Mouse (Mus musculus): ENCODE measurements around the gene Pdcd1. TPM values are rescaled to one million over a fixed set of nuclear protein-coding genes. Genes with fewer than 3 reads are reported as not detected.

Gene Pdcd1
- polyA plus RNA-seq (2015; fragmentation: Nextera tagmentation; extraction: Ambion mirVana) = 0.12 TPM in 1 of 2 replicates, not detected in the other

- 49% methylated on average over 6 of the region's 6 CpGs for WGBS (ENCODE audit: insufficient replicate concordance)
- H3K9ac ChIP-seq (ENCODE audit: low read depth, low read length) = no peak within 1 kb of the TSS
- H3K27me3 ChIP-seq (ENCODE audit: control insufficient read depth, insufficient read depth, low read depth, low read length) = no peaks in the 10 kb centered on the region
- no peaks in the 10 kb centered on the region for H3K9me3 ChIP-seq (replicated peaks; ENCODE audit: control insufficient read depth, low read length)
- H3K36me3 ChIP-seq (ENCODE audit: control insufficient read depth, insufficient read depth) = no peaks in the 10 kb centered on the region
- H3K4me2 ChIP-seq (ENCODE audit: low read depth, low read length) = no peak within 1 kb of the TSS
- no peak within 1 kb of the TSS for H3K27ac ChIP-seq (ENCODE audit: low read length)
- no peaks in the 10 kb centered on the region for H3K4me1 ChIP-seq (ENCODE audit: control insufficient read depth, low read depth, low read length)
- H3K4me3 ChIP-seq (ENCODE audit: low read depth, low read length) = no peak within 1 kb of the TSS
- ATAC-seq (ENCODE audit: low read depth) = no peak
These were observed at the start of gene Pdcd1 for GRCm38 (mm10) chr1:94052373-94052772. Gene Pdcd1 (minus strand): TSS chr1:94052553.

GRCm38 (mm10) chr1:94091788-94092187 lies 39.4 kb upstream of the Pdcd1 start:
- H3K27ac ChIP-seq (ENCODE audit: low read length) = no peak overlapping the region
- no peak overlapping the region for H3K4me2 ChIP-seq (ENCODE audit: low read depth, low read length)
- ATAC-seq (ENCODE audit: low read depth) = no peak
- H3K9me3 ChIP-seq (replicated peaks; ENCODE audit: control insufficient read depth, low read length) = no peaks in the 10 kb centered on the region
- 21% methylated on average over 1 of the region's 1 CpGs for WGBS (ENCODE audit: insufficient replicate concordance)
- no peak overlapping the region for H3K4me3 ChIP-seq (ENCODE audit: low read depth, low read length)
- H3K4me1 ChIP-seq (ENCODE audit: control insufficient read depth, low read depth, low read length) = no peaks in the 10 kb centered on the region
- no peaks in the 10 kb centered on the region for H3K36me3 ChIP-seq (ENCODE audit: control insufficient read depth, insufficient read depth)
- no peaks in the 10 kb centered on the region for H3K27me3 ChIP-seq (ENCODE audit: control insufficient read depth, insufficient read depth, low read depth, low read length)
- no peak overlapping the region for H3K9ac ChIP-seq (ENCODE audit: low read depth, low read length)

- 62% methylated on average over 5 of the region's 5 CpGs for WGBS (ENCODE audit: insufficient replicate concordance)
- H3K9ac ChIP-seq (ENCODE audit: low read depth, low read length) = no peak overlapping the region
- no peak for ATAC-seq (ENCODE audit: low read depth)
- no peak overlapping the region for H3K4me2 ChIP-seq (ENCODE audit: low read depth, low read length)
- no peaks in the 10 kb centered on the region for H3K27me3 ChIP-seq (ENCODE audit: control insufficient read depth, insufficient read depth, low read depth, low read length)
- no peak overlapping the region for H3K27ac ChIP-seq (ENCODE audit: low read length)
- no peaks in the 10 kb centered on the region for H3K4me1 ChIP-seq (ENCODE audit: control insufficient read depth, low read depth, low read length)
- H3K36me3 ChIP-seq (ENCODE audit: control insufficient read depth, insufficient read depth) = no peaks in the 10 kb centered on the region
- H3K9me3 ChIP-seq (replicated peaks; ENCODE audit: control insufficient read depth, low read length) = no peaks in the 10 kb centered on the region
- H3K4me3 ChIP-seq (ENCODE audit: low read depth, low read length) = no peak overlapping the region
These were observed 34.1 kb upstream of the Pdcd1 start for GRCm38 (mm10) chr1:94086311-94086898.

GRCm38 (mm10) chr1:94085324-94086105 lies 33.2 kb upstream of the Pdcd1 start:
- Histone ChIP-seq H3K36me3 (ENCODE audit: control insufficient read depth, insufficient read depth) (no peaks in the 10 kb centered on the region), H3K9me3 (replicated peaks; ENCODE audit: control insufficient read depth, low read length) (no peaks in the 10 kb centered on the region), H3K9ac (ENCODE audit: low read depth, low read length) (no peak overlapping the region), H3K4me1 (ENCODE audit: control insufficient read depth, low read depth, low read length) (no peaks in the 10 kb centered on the region), H3K4me3 (ENCODE audit: low read depth, low read length) (no peak overlapping the region), H3K27me3 (ENCODE audit: control insufficient read depth, insufficient read depth, low read depth, low read length) (no peaks in the 10 kb centered on the region), H3K27ac (ENCODE audit: low read length) (no peak overlapping the region), H3K4me2 (ENCODE audit: low read depth, low read length) (no peak overlapping the region)
- WGBS (ENCODE audit: insufficient replicate concordance) = 56% methylated on average over 5 of the region's 5 CpGs
- ATAC-seq (ENCODE audit: low read depth) = no peak

GRCm38 (mm10) chr1:94081761-94082160 lies 29.4 kb upstream of the Pdcd1 start:
- Histone ChIP-seq H3K27ac (ENCODE audit: low read length) (no peak overlapping the region), H3K4me2 (ENCODE audit: low read depth, low read length) (no peak overlapping the region), H3K4me3 (ENCODE audit: low read depth, low read length) (no peak overlapping the region), H3K9ac (ENCODE audit: low read depth, low read length) (no peak overlapping the region), H3K36me3 (ENCODE audit: control insufficient read depth, insufficient read depth) (no peaks in the 10 kb centered on the region), H3K27me3 (ENCODE audit: control insufficient read depth, insufficient read depth, low read depth, low read length) (no peaks in the 10 kb centered on the region), H3K4me1 (ENCODE audit: control insufficient read depth, low read depth, low read length) (no peaks in the 10 kb centered on the region), H3K9me3 (replicated peaks; ENCODE audit: control insufficient read depth, low read length) (no peaks in the 10 kb centered on the region)
- 64% methylated on average over 6 of the region's 6 CpGs for WGBS (ENCODE audit: insufficient replicate concordance)
- no peak for ATAC-seq (ENCODE audit: low read depth)

GRCm38 (mm10) chr1:94081191-94081590 lies 28.8 kb upstream of the Pdcd1 start:
- Histone ChIP-seq H3K4me1 (ENCODE audit: control insufficient read depth, low read depth, low read length) (no peaks in the 10 kb centered on the region), H3K4me2 (ENCODE audit: low read depth, low read length) (no peak overlapping the region), H3K27me3 (ENCODE audit: control insufficient read depth, insufficient read depth, low read depth, low read length) (no peaks in the 10 kb centered on the region), H3K36me3 (ENCODE audit: control insufficient read depth, insufficient read depth) (no peaks in the 10 kb centered on the region), H3K9me3 (replicated peaks; ENCODE audit: control insufficient read depth, low read length) (no peaks in the 10 kb centered on the region), H3K27ac (ENCODE audit: low read length) (no peak overlapping the region), H3K4me3 (ENCODE audit: low read depth, low read length) (no peak overlapping the region), H3K9ac (ENCODE audit: low read depth, low read length) (no peak overlapping the region)
- no peak for ATAC-seq (ENCODE audit: low read depth)
- 50% methylated on average over 11 of the region's 11 CpGs for WGBS (ENCODE audit: insufficient replicate concordance)

GRCm38 (mm10) chr1:94080718-94081117 lies 28.4 kb upstream of the Pdcd1 start:
- ATAC-seq (ENCODE audit: low read depth) = no peak
- no peak overlapping the region for H3K4me3 ChIP-seq (ENCODE audit: low read depth, low read length)
- H3K9me3 ChIP-seq (replicated peaks; ENCODE audit: control insufficient read depth, low read length) = no peaks in the 10 kb centered on the region
- H3K9ac ChIP-seq (ENCODE audit: low read depth, low read length) = no peak overlapping the region
- no peaks in the 10 kb centered on the region for H3K27me3 ChIP-seq (ENCODE audit: control insufficient read depth, insufficient read depth, low read depth, low read length)
- no peaks in the 10 kb centered on the region for H3K36me3 ChIP-seq (ENCODE audit: control insufficient read depth, insufficient read depth)
- 44% methylated on average over 15 of the region's 15 CpGs for whole genome bisulfite sequencing (ENCODE audit: insufficient replicate concordance)
- no peak overlapping the region for H3K4me2 ChIP-seq (ENCODE audit: low read depth, low read length)
- H3K4me1 ChIP-seq (ENCODE audit: control insufficient read depth, low read depth, low read length) = no peaks in the 10 kb centered on the region
- no peak overlapping the region for H3K27ac ChIP-seq (ENCODE audit: low read length)

- 0 out of 2 replicates have a peak, but pooled peaks have one; percentile 39 for ATAC-seq (ENCODE audit: low read depth)
These were observed 26.6 kb upstream of the Pdcd1 start for GRCm38 (mm10) chr1:94078835-94079440.

GRCm38 (mm10) chr1:94078314-94078713 lies 26.0 kb upstream of the Pdcd1 start:
- Histone ChIP-seq H3K4me2 (ENCODE audit: low read depth, low read length) (no peak overlapping the region), H3K27me3 (ENCODE audit: control insufficient read depth, insufficient read depth, low read depth, low read length) (no peaks in the 10 kb centered on the region), H3K9me3 (replicated peaks; ENCODE audit: control insufficient read depth, low read length) (no peaks in the 10 kb centered on the region), H3K9ac (ENCODE audit: low read depth, low read length) (no peak overlapping the region), H3K36me3 (ENCODE audit: control insufficient read depth, insufficient read depth) (no peaks in the 10 kb centered on the region), H3K27ac (ENCODE audit: low read length) (no peak overlapping the region), H3K4me3 (ENCODE audit: low read depth, low read length) (no peak overlapping the region), H3K4me1 (ENCODE audit: control insufficient read depth, low read depth, low read length) (no peaks in the 10 kb centered on the region)
- ATAC-seq (ENCODE audit: low read depth) = no peak
- WGBS (ENCODE audit: insufficient replicate concordance) = 16% methylated on average over 3 of the region's 3 CpGs

More at GRCm38 (mm10) chr1:94078835-94079440, 26.6 kb upstream of the Pdcd1 start:
- Histone ChIP-seq H3K4me3 (ENCODE audit: low read depth, low read length) (no peak overlapping the region), H3K27me3 (ENCODE audit: control insufficient read depth, insufficient read depth, low read depth, low read length) (no peaks in the 10 kb centered on the region), H3K27ac (ENCODE audit: low read length) (no peak overlapping the region), H3K4me2 (ENCODE audit: low read depth, low read length) (no peak overlapping the region), H3K4me1 (ENCODE audit: control insufficient read depth, low read depth, low read length) (no peaks in the 10 kb centered on the region), H3K9me3 (replicated peaks; ENCODE audit: control insufficient read depth, low read length) (no peaks in the 10 kb centered on the region), H3K9ac (ENCODE audit: low read depth, low read length) (no peak overlapping the region), H3K36me3 (ENCODE audit: control insufficient read depth, insufficient read depth) (no peaks in the 10 kb centered on the region)
- WGBS (ENCODE audit: insufficient replicate concordance) = 0% methylated on average over 9 of the region's 9 CpGs
